Mouse (Mus musculus): ENCODE data around the gene Mrpl14.

The Mrpl14 gene

DNA sequence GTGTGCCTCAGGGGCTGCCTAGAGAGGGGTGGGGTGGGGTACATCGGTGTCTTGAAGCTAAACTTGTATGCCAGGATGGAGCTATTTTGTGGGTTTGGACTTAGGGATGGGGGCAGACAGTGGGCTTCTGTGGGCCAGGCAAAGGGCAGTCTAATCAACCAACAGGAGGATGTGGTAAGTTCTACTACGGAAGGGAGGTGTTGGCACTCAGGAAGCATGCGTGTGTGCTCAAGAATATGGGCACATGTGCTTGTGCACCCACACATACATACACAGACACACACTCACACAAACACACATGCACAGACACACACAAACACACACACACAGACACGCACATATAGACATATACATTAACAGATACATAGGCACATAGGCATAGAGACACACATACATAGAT is 61.2 kb downstream of the Mrpl14 start:
- no peak for TF ChIP-seq GATA4 (IDR thresholded peaks at IDR 0.05; ENCODE audit: insufficient replicate concordance, low read length)
